Mouse (Mus musculus) spleen, adult 2 months (tissue): Measurements from ENCODE around the gene Rbm12.

ENCODE experiments used
- CTCF ChIP-seq: fragments of 200-500 bp; IDR thresholded peaks from 2 replicates; pipeline ENCODE4 v1.5.1; 2011; ENCODE audit warnings: mild to moderate bottlenecking, inconsistent platforms; ENCODE audit not compliant: insufficient read depth, insufficient read length, insufficient replicate concordance; ENCODE audit errors: extremely low read depth
- POLR2A ChIP-seq: fragments of 200-500 bp; IDR thresholded peaks from 2 replicates; pipeline ENCODE4 v1.6.1; 2011; ENCODE audit warnings: low read depth, low read length, inconsistent platforms

DNA sequence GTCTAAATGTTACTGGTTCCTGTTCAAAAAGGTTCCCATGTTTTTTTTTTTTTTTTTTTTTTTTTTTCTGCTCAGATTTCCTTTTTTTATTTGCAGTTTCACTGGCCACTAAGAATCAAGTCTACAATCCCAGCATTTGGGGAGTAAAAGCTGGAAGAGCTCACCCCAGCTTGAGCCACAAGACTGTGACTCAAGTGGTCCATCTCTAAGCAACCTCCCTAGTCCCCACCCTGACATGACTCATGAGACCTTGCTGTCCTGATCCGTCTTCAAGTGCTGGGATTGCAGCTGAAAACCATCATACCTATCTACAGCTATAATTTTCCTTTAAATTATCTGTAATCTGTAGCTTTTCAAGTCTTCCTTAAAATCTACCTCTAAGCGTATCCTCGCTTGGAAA lies 27.2 kb downstream of the Rbm12 start:
- TF ChIP-seq CTCF (no peak), POLR2A (no peak)
